Mouse (Mus musculus): ENCODE data around the gene Zswim8.

GRCm38 (mm10) chr14:20748388-20748787, 41.0 kb downstream of the Zswim8 start:
- TF ChIP-seq CTCF (IDR thresholded peaks at IDR 0.05; ENCODE audit: insufficient read depth, low read length) (no peak), POLR2A (IDR thresholded peaks at IDR 0.05; ENCODE audit: borderline replicate concordance, extremely low read depth, low read depth, low read length) (no peak)

All from lung, adult 2 months (tissue).